Mouse (Mus musculus) CD4-positive, CD25-positive, alpha-beta regulatory T cell, adult 2 months (primary cell): Measurements from ENCODE around the gene Rassf3.

ENCODE experiments used
- DNase-seq: peaks from one replicate; pipeline ENCODE4 v3.0.0-alpha.2; 2012; ENCODE audit warnings: low read depth, low spot score

Gene Rassf3

DNA sequence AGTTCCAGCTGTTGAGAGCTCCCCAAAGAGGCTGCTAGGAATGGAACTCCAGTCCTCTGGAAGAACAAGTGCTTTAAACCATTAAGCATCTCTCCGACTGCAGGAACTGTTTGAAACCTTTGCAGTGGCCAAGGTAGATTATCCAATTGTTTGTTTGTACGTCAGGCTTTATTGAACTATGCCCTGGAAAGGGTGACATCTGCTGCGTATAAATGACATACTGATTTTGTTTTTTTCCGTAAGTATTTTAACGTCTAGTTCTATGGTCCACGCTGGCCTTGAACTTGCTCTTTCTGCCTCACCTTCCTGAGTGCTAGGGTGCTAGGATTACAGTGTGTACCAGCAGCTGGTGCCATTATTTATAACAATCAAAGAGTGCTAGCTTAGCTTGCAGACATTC lies 13.8 kb upstream of the Rassf3 start:
- DNase-seq: no peak

DNA sequence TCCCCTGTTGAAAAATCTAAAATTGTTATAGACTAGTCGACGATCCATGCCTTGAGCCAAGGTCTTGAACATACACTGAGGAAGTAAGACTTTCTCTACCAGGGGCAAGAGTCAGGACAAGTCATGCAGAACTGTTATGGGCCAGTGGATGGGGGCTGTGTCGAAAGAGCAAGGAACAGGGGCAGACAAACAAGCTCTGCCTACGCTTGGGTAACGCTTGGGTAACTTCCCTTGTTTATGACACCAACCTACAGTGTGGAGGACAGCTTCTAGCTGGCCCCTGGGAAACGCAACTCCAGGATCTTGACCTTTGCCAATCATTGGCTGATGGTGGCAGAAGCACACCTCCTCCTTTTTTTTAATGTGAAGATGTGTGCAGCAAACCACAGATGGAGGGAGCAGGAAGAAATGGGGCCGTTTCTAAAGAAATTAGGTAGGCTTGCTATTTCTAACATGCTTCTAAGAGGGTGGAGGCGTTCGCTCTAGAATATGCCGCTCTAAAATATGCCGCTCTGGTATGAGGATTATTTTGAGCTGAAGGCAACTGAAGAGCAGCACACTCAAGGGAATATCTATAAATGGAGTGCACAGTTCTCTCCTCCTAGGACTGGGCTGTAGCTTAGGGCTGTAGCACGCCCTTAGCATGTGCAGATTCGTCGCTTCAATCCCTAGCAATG lies 12.6 kb upstream of the Rassf3 start:
- no peak for DNase-seq

DNA sequence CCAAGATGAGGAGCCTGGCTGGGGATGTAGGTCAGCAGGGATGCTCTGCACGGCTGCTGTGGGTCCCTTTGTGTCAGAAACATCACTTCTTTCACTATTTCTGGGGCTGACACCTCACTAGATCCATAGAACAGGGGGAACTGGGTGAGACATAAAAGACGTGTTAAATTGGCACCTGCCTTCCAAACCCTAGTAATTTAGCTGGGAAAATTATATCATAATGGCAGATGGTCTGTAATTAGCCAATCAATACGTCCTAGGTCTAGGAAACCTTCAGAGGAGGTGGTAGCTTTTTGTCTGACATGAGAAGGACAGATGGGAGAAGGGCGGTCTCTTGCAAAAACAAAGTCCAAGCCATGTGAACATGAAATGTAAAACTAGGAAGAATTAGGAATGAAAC lies 11.6 kb upstream of the Rassf3 start:
- no peak for DNase-seq

DNA sequence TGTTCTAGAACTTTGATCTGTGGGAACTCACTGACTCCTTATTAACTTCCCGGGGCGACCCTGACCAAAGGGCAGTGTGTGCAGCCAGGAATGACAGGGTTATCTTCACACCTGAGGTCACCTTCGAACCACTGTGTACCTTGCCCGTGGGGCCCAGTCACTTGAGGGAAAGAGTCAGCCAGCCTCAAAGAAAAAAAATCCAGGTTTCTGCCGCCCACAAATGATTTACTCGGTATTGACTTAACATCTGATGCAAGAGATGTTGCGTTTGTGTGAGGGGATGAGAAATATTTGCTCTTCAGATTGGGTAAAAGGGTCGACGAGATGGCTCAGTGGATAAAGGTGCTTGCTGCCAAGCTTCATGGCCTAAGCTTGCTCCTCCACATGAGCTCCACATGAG lies 10.2 kb upstream of the Rassf3 start:
- no peak for DNase-seq

DNA sequence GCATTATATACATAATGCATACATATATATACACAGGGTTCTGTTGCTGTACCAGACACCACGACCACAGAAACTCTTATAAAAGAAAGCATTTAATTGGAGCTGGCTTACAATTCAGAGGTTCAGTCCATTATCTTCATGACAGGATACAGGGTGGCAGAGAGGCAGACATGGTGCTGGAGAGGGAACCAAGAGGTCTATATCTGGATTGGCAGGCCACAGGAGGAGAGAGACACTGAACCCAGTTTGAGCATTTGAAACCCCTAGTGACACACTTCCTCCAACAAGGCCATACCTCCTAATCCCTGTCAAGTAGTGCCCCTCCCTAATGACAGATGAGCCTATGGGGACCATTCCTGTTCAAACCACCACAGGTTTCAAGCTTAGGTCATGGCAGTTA lies 7.2 kb upstream of the Rassf3 start:
- DNase-seq: no peak

DNA sequence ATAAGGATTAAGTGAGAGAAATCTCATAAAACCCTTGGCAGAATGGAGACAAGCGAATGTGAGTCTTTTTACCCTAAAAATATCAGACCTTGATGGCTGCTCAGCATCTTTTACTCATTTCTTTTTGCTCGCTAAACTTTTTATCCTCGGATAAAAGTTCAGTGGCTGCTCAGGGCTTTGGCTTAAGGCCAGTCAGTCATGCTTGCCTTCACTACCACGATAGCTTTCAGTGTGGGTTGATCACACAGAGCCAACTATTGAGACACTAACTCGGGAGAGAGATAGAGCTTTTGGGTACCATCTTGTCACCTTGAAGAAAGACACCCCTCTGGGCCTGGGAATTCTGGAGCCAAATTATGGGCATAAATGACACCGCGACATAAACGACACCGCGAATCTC lies 5.0 kb upstream of the Rassf3 start:
- DNase-seq: no peak

DNA sequence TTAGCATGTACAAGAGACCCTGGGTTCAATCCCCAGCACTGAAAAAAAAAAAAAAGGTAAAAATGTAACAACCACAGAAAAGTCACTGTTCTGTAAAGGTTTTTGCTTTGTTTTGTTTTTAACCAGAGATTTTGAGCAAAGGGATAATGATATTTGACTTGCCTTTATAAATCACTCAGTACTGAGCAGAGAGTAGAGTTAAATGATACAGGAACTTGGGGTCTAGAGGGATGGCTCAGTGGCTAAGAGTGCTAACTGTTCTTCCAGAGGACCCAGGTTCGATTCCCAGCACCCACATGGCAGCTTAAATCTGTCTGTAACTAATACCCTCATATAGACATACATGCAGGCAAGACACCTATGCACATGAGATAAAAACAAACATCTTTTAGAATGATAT lies 3.8 kb upstream of the Rassf3 start:
- DNase-seq: no peak

DNA sequence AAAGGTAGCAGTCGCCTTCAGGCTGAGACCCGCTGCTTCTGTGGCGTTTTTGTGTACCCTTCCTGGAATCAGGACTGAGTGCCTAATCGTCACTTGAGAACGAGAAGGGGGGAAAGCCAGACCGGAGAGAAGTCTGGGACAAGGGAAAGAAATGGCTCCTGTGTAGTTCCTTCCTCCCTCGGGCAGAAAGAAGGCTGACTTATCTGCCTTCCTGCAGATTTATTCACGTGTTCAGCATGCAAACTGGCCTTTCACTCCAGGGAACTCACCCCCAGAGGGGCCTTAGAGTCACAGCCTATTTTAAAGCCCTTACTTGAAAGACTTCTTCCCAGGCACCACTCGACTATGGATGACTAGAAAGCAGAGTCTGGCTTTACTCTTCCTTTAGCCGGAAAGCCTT lies 1.3 kb upstream of the Rassf3 start:
- no peak for DNase-seq

DNA sequence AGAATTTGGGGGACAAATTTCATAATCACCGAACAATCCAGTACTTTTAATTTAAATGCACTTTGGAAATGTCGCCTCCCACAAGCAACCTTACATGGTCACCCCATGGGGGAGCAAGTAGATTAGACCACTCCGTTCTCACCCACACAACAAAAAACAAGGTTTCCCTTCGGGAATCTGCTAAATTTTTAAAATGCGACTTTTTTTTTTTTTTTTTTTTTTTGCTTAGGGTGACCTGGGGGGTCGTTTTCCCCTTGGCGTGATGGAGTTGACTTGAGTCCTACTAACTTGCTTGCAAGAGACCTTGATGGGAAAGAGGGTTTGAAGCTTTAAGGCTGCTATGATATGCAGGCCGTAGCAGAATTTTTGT lies 806 bp upstream of the Rassf3 start:
- DNase-seq: no peak

DNA sequence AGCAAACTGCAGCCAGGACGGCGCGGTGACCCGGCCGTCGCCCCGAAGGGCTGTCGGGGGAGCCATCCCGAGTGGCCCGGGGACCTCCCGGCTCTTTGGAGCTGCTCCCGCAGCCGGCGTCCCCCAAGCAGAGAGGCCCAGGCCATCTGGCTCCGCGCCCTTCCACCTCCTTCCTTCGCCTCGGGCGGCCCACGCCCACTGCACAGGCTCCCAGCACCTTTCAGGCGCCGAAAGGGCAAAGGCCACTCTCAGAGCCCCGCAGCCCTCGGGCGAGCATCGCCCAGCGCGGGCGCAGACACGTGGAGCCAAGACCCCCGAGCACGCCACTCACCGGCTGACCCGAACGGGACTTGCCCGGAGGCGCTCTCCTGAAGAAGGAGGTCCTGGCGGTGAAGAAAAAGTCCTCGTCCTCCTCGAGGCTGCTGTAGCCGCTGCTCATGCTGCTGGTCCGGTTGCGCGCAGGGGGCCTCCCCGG lies 438 bp downstream of the Rassf3 start:
- no peak for DNase-seq

DNA sequence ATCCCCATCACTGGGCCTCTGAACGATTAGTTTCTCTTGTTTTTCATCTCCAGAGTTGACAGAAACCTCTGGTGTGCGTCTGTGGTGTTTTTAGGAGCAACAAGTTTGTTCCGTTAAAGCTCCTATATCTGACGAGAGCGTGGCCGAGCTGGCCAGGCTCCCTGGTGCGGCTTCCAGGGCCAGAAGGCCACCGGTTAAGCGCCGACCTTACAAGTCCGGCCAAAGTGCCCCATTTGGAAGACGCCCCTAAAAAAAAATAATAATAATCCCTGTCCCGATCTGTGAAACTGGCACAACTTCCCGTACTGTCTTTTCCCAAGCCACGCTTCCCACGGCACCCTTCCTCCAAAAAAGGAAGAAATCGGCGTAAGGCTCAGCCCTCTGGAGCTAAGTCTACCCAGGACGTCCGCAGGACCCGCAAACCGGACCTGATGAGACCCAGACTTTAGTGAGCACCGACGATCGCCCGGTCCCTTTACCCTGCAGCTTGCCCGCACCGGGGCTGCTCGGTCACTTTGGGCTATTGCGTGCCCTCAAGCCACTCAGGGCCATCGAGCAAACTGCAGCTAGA lies 961 bp downstream of the Rassf3 start:
- DNase-seq: peak; percentile 34

DNA sequence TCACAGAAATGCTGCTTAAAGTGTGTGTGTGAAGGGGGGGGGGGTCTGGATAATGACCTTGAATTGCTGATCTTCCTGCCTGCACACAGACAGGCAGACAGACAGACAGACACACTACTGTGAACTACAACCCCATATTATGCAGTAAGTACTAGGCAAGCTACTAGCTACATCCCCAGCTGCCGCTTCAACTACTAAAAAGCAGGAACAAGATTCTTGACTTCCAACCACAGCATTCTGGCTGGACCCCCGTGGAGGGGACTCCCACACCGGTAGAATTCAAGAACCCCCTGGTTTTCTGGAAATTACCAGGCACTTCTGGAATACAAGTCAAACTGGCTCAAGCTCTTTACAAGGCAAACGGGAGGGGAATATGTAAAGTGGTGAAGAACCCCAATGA lies 1.9 kb downstream of the Rassf3 start:
- no peak for DNase-seq

DNA sequence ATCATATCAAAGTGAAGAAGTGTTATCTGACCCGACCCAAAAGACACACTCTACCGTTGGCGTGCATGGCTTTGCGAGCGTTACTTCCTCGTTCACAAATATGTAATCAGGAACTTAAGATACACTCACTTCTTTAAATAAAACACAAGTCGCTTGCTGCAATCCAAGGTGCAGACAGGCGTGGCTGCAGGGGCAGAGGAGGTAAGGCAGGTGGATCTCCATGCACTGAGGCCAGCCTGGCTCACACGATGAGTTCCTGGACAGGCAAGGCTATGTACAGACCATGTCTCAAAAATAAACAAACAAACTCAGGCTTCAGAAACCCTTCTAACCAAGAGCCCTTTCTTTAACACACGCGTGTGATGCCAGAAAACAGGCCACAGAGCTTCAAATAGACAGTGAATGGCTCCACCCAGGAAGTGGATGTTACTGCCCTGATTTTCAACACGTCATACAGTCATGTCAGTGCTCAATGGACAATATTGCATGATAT lies 2.4 kb downstream of the Rassf3 start:
- DNase-seq: peak; percentile 84

DNA sequence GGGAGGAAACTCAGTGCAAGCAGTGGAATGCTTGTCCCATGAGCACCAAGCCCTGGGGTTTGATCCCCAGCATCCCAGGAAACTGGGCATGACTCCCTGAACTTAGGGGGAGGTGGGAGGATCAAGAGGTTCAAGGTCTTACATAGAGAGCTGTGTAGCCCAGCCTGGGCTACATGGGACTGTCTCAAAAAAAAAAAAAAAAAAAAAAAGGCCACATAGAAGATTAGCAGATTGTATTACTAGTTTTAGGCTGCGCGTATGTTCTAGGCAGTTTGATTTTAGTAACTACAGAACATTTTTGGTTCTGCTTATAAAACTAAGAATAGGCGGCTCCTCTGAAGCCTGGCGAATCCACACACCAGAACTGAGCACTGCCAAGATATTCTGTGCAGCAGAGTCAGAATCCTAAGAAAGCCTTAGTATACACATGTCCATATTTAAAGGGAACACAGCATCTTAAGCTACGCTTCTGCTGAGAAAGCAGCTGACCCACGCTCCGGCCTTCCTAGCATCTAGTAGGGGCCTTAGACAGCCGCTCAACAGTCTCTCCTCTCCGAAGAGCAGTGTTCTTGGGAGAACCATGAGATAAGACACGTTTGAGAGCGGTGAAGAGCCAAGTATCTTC lies 3.4 kb downstream of the Rassf3 start:
- no peak for DNase-seq

DNA sequence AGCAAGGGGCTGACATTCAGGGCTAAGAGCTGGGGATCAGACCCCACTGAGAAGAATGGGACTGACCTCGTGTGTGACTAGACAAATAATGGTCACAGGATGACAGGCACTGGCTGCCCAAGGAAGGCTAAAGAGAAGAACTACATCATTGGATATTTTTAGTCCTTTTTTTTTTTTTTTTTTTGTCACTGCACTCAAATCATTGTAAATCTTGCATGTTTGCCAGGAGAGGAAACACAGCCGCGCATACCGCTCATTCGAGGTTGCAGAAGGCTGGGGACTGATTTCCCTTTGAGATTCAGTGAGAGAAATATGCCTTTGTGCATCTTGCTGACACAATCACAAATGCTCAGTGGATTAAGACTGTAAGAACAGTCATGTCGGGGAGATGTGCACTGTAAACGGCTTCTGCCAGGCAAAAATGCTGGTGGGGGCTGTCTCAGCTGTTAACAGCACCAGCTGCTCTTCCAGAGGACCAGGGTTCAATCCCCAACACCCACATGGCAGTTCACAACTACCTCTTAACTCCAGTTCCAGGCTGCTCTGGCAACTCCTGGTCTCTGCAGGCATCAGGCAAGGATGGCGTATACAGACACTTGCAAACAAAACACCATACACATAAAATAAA lies 4.5 kb downstream of the Rassf3 start:
- peak; percentile 41 for DNase-seq

DNA sequence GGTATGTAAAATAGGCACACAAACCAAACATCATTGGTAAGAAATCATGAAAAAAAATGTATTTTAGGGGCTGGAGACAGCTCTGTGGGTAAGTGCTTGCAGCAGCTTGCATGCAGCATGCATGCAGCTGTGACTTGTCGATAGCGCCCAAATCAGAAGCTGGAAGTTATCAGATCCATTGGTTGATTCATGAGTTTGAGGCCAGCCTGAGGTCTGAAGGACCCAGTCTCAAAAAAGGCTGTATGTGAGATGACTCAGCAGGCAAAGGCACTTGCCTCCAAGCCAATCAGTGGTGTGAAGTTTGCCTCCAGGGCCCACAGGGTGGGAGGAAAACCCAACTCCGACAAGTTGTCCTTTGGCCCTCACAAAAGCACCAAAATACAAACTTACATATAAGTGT lies 6.5 kb downstream of the Rassf3 start:
- DNase-seq: no peak

DNA sequence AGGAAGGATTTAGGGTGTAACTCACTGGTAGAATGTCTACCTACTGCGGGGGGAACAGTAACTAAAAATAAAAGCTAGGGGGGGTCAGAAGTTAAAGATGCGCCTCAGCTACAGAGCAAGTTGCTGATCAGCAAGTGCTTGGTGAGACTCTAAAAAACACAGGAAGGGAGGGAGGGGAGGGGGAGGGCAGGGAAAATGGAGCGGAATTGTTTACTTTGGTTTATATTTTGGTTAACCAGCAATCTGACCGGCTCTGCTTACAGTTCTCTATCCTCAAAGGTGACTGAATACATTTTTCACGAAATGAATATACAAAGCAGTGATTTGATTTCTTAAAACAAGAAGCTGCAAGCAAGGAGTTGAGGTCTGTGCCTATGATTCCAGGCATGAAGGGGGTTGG lies 7.2 kb downstream of the Rassf3 start:
- DNase-seq: no peak

DNA sequence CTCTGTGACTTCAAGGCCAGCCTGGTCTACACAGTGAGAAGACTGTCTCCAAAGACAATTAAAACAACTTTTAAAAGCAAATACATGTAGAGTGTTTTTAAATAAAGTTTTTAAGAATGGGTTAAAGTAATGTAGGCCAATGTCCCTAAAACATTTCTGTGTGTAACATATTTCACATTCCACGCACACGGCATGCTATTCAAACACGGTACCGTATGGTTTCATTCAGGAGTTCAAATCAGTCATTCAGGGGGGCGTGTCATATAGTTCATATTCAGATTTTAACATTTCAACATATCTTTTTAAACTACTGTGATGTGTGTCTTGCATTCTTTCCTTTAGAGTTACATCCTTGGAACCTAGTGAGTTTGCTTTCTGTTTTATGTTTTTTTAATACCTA lies 7.9 kb downstream of the Rassf3 start:
- DNase-seq: no peak

DNA sequence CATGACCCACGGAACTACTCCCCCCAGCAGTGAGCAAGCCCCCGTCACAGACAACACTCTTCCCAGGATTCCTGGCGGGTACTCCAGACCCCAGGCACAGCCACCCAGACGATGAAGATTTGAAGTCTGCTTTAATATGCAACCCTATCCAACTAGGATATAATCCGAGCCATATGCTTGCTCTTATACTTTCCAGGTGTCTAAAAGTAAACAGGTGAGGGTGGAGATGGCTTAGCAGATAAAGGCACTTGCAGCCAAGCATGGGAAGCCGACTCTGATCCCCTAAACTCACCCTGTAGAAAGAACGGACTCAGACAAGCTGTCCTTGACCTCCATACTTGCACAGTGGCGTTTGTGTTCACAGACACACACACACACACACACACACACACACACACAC lies 8.4 kb downstream of the Rassf3 start:
- no peak for DNase-seq

DNA sequence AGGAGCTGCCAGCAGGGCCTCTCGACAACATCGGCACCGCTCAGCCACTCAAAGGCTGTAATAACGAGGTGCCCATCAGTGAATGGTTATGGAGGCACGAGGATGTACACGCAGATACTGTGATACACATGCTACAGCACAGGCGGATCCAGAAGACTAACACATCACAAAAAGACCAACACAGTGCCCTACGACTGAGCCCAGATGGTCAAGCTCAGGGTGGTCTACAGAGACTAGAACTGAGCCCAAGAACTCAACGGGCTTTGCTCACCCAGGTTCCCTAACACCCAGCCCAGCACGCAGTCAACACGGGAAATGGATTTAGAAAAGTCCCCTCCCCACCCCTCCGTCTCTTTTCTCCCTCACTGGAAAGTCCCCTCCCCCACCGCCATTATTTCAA lies 9.1 kb downstream of the Rassf3 start:
- DNase-seq: no peak

DNA sequence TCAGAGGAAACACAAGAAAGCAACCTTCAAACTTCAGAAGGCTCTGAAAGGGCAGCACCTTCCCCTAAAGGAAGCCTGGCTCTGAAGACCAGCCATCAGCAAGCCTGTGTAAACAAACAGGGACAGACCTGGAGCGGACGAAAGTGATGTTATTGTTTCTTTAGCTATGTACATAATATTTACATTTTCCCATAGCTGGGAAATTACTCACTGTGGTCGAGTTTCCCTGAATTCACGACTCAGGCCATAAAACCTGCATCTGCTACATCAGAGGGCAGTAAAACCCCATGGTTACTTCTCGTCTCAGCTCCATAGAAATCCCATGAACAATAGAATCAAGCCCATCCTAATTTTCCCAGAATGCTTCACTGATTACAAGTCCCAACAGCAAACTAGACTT lies 11.1 kb downstream of the Rassf3 start:
- DNase-seq: no peak

DNA sequence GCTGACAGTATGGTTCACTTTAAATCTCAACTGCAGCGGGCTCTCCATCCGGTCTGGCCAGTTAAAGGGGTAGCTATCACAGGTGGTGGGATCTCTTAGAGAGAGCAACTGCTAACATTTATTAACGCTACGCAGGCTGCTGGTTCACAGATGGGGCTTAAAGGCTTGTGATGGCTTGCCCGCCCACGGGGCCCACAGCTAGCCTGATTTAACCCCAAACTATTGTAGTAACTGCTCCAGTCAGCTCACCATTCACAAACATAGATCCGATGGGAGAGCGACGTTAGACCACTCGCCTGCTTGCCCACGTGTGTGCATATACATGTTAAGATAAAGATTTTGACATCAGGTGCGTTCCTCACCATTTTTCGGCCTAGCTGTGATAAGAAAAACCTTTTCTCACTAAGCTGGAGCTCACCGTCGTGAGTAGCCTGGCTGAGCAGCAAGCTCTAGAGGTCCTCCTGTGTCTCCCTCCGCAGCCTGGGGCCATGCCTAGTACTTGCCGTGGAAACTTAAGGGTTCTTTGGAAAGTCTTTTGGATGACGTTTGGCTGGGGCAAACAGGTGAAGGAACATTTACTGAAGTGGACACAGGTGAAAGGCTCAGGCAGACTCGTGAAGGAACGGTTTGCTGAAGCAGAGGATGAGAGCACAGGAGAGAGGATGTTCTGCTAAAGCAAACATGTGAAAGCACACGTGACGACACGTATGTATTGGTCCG lies 13.8 kb downstream of the Rassf3 start:
- no peak for DNase-seq
